Mouse (Mus musculus) embryonic facial prominence, embryonic 13.5 days (tissue): Measurements from ENCODE around the gene Jmjd7. TPM values are rescaled to one million over a fixed set of nuclear protein-coding genes. Genes with fewer than 3 reads are reported as not detected.

ENCODE experiments used
- ATAC-seq: fragments of 200-750 bp; cut with Nextera tagmentation; 2 replicates; pipeline ENCODE4 v1.8.0; 2017; ENCODE audit warnings: low read depth; ENCODE audit not compliant: insufficient number of reproducible peaks, insufficient read depth, low FRiP score, low TSS enrichment
- H3K27ac ChIP-seq: fragments of 300-500 bp; sonication (generic); 2 replicates; pipeline ENCODE4 v1.5.1; 2015; ENCODE audit warnings: moderate library complexity, mild to moderate bottlenecking, inconsistent platforms
- H3K27me3 ChIP-seq: fragments of 300-500 bp; sonication (generic); 2 replicates; pipeline ENCODE4 v1.6.1; 2015; ENCODE audit warnings: mild to moderate bottlenecking, inconsistent platforms
- H3K36me3 ChIP-seq: fragments of 300-500 bp; sonication (generic); 2 replicates; pipeline ENCODE4 v1.6.1; 2015; ENCODE audit warnings: mild to moderate bottlenecking, inconsistent platforms
- H3K4me1 ChIP-seq: fragments of 300-500 bp; sonication (generic); 2 replicates; pipeline ENCODE4 v1.6.1; 2015; ENCODE audit warnings: inconsistent platforms
- H3K4me2 ChIP-seq: fragments of 300-500 bp; sonication (generic); 2 replicates; pipeline ENCODE4 v1.6.1; 2015; ENCODE audit warnings: moderate library complexity, mild to moderate bottlenecking, inconsistent platforms
- H3K4me3 ChIP-seq: fragments of 300-500 bp; sonication (generic); 2 replicates; pipeline ENCODE4 v1.5.1; 2015; ENCODE audit warnings: mild to moderate bottlenecking, inconsistent platforms
- H3K9ac ChIP-seq: fragments of 300-500 bp; sonication (generic); 2 replicates; pipeline ENCODE4 v1.6.1; 2015; ENCODE audit warnings: mild to moderate bottlenecking, inconsistent platforms
- H3K9me3 ChIP-seq: fragments of 300-500 bp; sonication (generic); 2 replicates; pipeline ENCODE4 v1.6.1; 2016; ENCODE audit warnings: inconsistent platforms
- WGBS: fragments of 180-500 bp; shearing (Covaris S2); methylation state at CpG from one replicate; pipeline ENCODE4 v1.1.7; 2015; ENCODE audit warnings: mixed read lengths; 5-methylcytosine and 5-hydroxymethylcytosine counted together
- polyA plus RNA-seq: library from polyadenylated mRNA; unstranded; fragments of >200 nt; fragmentation: Nextera tagmentation; extraction: Ambion mirVana; gene quantifications from 2 replicates; pipeline ENCODE4 v1.2.1, GENCODE M21; 2015

The Jmjd7 gene
- polyA plus RNA-seq, 1 experiment from 2014 or later, result 24.3 TPM

- Histone ChIP-seq H3K27ac (no peak overlapping the region), H3K4me1 (no peaks in the 10 kb centered on the region), H3K36me3 (peaks cover 57% of the 10 kb centered on the region), H3K4me3 (no peak overlapping the region), H3K9me3 (no peaks in the 10 kb centered on the region), H3K4me2 (no peak overlapping the region), H3K9ac (no peak overlapping the region), H3K27me3 (no peaks in the 10 kb centered on the region)
- no peak for ATAC-seq
- WGBS, result 90% methylated on average over 2 of the region's 2 CpGs
These were observed 13.3 kb upstream of the Jmjd7 start for GRCm38 (mm10) chr2:120013831-120014486.

- Histone ChIP-seq H3K4me1 (no peaks in the 10 kb centered on the region), H3K36me3 (peaks cover 77% of the 10 kb centered on the region), H3K4me3 (no peak overlapping the region), H3K27ac (no peak overlapping the region), H3K9ac (no peak overlapping the region), H3K4me2 (no peak overlapping the region), H3K9me3 (no peaks in the 10 kb centered on the region), H3K27me3 (no peaks in the 10 kb centered on the region)
- ATAC-seq, result no peak
- WGBS, result 93% methylated on average over 4 of the region's 4 CpGs
These were observed 11.4 kb upstream of the Jmjd7 start for GRCm38 (mm10) chr2:120015882-120016281.

- Histone ChIP-seq H3K4me3 (no peak overlapping the region), H3K27me3 (no peaks in the 10 kb centered on the region), H3K9me3 (no peaks in the 10 kb centered on the region), H3K27ac (no peak overlapping the region), H3K9ac (no peak overlapping the region), H3K4me2 (no peak overlapping the region), H3K4me1 (no peaks in the 10 kb centered on the region), H3K36me3 (peaks cover 91% of the 10 kb centered on the region)
- WGBS, result 93% methylated on average over 12 of the region's 12 CpGs
- no peak for ATAC-seq
These were observed 9.7 kb upstream of the Jmjd7 start for GRCm38 (mm10) chr2:120017599-120017998.

GRCm38 (mm10) chr2:120024337-120024736, 2.9 kb upstream of the Jmjd7 start:
- ATAC-seq, result no peak
- 93% methylated on average over 5 of the region's 5 CpGs for whole genome bisulfite sequencing

GRCm38 (mm10) chr2:120027950-120028331, 658 bp downstream of the Jmjd7 start:
- ATAC-seq, result no peak
- H3K4me3 ChIP-seq, result peak overlapping the region; percentile 72
- whole genome bisulfite sequencing, result 44% methylated on average over 3 of the region's 3 CpGs

More at GRCm38 (mm10) chr2:120024337-120024736, 2.9 kb upstream of the Jmjd7 start:
- H3K9ac ChIP-seq, result no peak overlapping the region
- H3K9me3 ChIP-seq, result no peaks in the 10 kb centered on the region
- H3K27ac ChIP-seq, result no peak overlapping the region
- H3K4me1 ChIP-seq, result peaks cover 15% of the 10 kb centered on the region
- H3K4me2 ChIP-seq, result no peak overlapping the region
- H3K27me3 ChIP-seq, result no peaks in the 10 kb centered on the region
- H3K4me3 ChIP-seq, result no peak overlapping the region
- peaks cover 66% of the 10 kb centered on the region for H3K36me3 ChIP-seq

GRCm38 (mm10) chr2:120030380-120030779, 3.1 kb downstream of the Jmjd7 start:
- Histone ChIP-seq H3K27me3 (no peaks in the 10 kb centered on the region), H3K27ac (no peak overlapping the region), H3K4me2 (no peak overlapping the region), H3K9ac (no peak overlapping the region), H3K4me1 (peaks cover 15% of the 10 kb centered on the region), H3K36me3 (peaks cover 65% of the 10 kb centered on the region), H3K4me3 (no peak overlapping the region), H3K9me3 (no peaks in the 10 kb centered on the region)
- WGBS, result 93% methylated on average over 8 of the region's 8 CpGs
- no peak for ATAC-seq

More at GRCm38 (mm10) chr2:120027950-120028331, 658 bp downstream of the Jmjd7 start:
- Histone ChIP-seq H3K36me3 (peaks cover 65% of the 10 kb centered on the region), H3K4me1 (peaks cover 15% of the 10 kb centered on the region), H3K9ac (peak overlapping the region; percentile 95), H3K9me3 (no peaks in the 10 kb centered on the region), H3K27me3 (no peaks in the 10 kb centered on the region), H3K27ac (peak overlapping the region; percentile 92), H3K4me2 (peak overlapping the region; percentile 75)

- 82% methylated on average over 12 of the region's 12 CpGs for WGBS
- Histone ChIP-seq H3K9ac (no peak within 1 kb of the TSS), H3K9me3 (no peaks in the 10 kb centered on the region), H3K36me3 (peaks cover 86% of the 10 kb centered on the region), H3K27ac (no peak within 1 kb of the TSS), H3K4me1 (peaks cover 8% of the 10 kb centered on the region), H3K27me3 (no peaks in the 10 kb centered on the region), H3K4me2 (no peak within 1 kb of the TSS), H3K4me3 (no peak within 1 kb of the TSS)
- ATAC-seq, result no peak
These were observed 5.6 kb downstream of the Jmjd7 start, which contains the start of gene Pla2g4b for GRCm38 (mm10) chr2:120032726-120033467. TSS of gene Pla2g4b (plus strand) at chr2:120033417.

GRCm38 (mm10) chr2:120033726-120034125, 6.4 kb downstream of the Jmjd7 start:
- no peaks in the 10 kb centered on the region for H3K4me1 ChIP-seq
- H3K27ac ChIP-seq, result no peak overlapping the region
- H3K4me2 ChIP-seq, result no peak overlapping the region
- no peak for ATAC-seq
- no peak overlapping the region for H3K4me3 ChIP-seq
- no peak overlapping the region for H3K9ac ChIP-seq
- no peaks in the 10 kb centered on the region for H3K9me3 ChIP-seq
- peaks cover 94% of the 10 kb centered on the region for H3K36me3 ChIP-seq
- WGBS, result 93% methylated on average over 5 of the region's 5 CpGs
- H3K27me3 ChIP-seq, result no peaks in the 10 kb centered on the region

- 89% methylated on average over 9 of the region's 9 CpGs for WGBS
- no peak overlapping the region for H3K4me2 ChIP-seq
- H3K4me1 ChIP-seq, result no peaks in the 10 kb centered on the region
- no peak overlapping the region for H3K9ac ChIP-seq
- H3K4me3 ChIP-seq, result no peak overlapping the region
- no peaks in the 10 kb centered on the region for H3K9me3 ChIP-seq
- ATAC-seq, result no peak
- no peaks in the 10 kb centered on the region for H3K27me3 ChIP-seq
- H3K36me3 ChIP-seq, result peaks cover 98% of the 10 kb centered on the region
- no peak overlapping the region for H3K27ac ChIP-seq
These were observed 10.5 kb downstream of the Jmjd7 start for GRCm38 (mm10) chr2:120037744-120038143.

GRCm38 (mm10) chr2:120040991-120041390, 13.7 kb downstream of the Jmjd7 start:
- Histone ChIP-seq H3K4me3 (no peak overlapping the region), H3K27me3 (no peaks in the 10 kb centered on the region), H3K9me3 (no peaks in the 10 kb centered on the region), H3K4me2 (no peak overlapping the region), H3K36me3 (peaks cover 67% of the 10 kb centered on the region), H3K27ac (no peak overlapping the region), H3K9ac (no peak overlapping the region), H3K4me1 (peaks cover 17% of the 10 kb centered on the region)
- no peak for ATAC-seq
- WGBS, result 87% methylated on average over 5 of the region's 5 CpGs

GRCm38 (mm10) chr2:120044101-120044603, 16.9 kb downstream of the Jmjd7 start:
- H3K9ac ChIP-seq, result no peak overlapping the region
- H3K4me1 ChIP-seq, result peaks cover 24% of the 10 kb centered on the region
- H3K9me3 ChIP-seq, result no peaks in the 10 kb centered on the region
- H3K4me2 ChIP-seq, result no peak overlapping the region
- H3K4me3 ChIP-seq, result no peak overlapping the region
- H3K36me3 ChIP-seq, result peaks cover 35% of the 10 kb centered on the region
- H3K27ac ChIP-seq, result peak overlapping the region; percentile 60; the same call in 1 of the 2 replicates
- no peak for ATAC-seq
- H3K27me3 ChIP-seq, result no peaks in the 10 kb centered on the region
- WGBS, result 50% methylated on average over 4 of the region's 4 CpGs

- no peaks in the 10 kb centered on the region for H3K27me3 ChIP-seq
- H3K9ac ChIP-seq, result no peak overlapping the region
- peak overlapping the region; percentile 60; the same call in 1 of the 2 replicates for H3K27ac ChIP-seq
- WGBS, result 75% methylated on average over 3 of the region's 3 CpGs
- peaks cover 30% of the 10 kb centered on the region for H3K36me3 ChIP-seq
- peaks cover 24% of the 10 kb centered on the region for H3K4me1 ChIP-seq
- H3K9me3 ChIP-seq, result no peaks in the 10 kb centered on the region
- H3K4me2 ChIP-seq, result no peak overlapping the region
- no peak overlapping the region for H3K4me3 ChIP-seq
- no peak for ATAC-seq
These were observed 17.4 kb downstream of the Jmjd7 start for GRCm38 (mm10) chr2:120044676-120045075.
